Mouse (Mus musculus) urinary bladder, postnatal 25 days (tissue): ENCODE results near the gene Asf1b.
"Not testable (repeated sequence)": the region's sequence is repeated elsewhere in the genome, so short reads cannot be mapped to it uniquely, and the experiment has no call there.

Experiments used
- DNase-seq: peaks from one replicate; pipeline ENCODE4 v3.0.0; 2022; ENCODE audit warnings: low spot score

Asf1b gene

GRCm38 (mm10) chr8:83964015-83964765, 8.9 kb downstream of the Asf1b start:
- no peak for DNase-seq

- DNase-seq, result no peak
Measured at GRCm38 (mm10) chr8:83967701-83968100, 12.4 kb downstream of the Asf1b start.

GRCm38 (mm10) chr8:83971121-83971520, 15.8 kb downstream of the Asf1b start:
- no peak for DNase-seq

- DNase-seq, result no peak
Measured at GRCm38 (mm10) chr8:83971661-83972060, 16.4 kb downstream of the Asf1b start.

- peak; percentile 89 for DNase-seq
Measured at GRCm38 (mm10) chr8:83972150-83973120, 17.1 kb downstream of the Asf1b start, which contains the start of gene Prkaca. Prkaca (plus strand) TSS chr8:83972993.

GRCm38 (mm10) chr8:83973161-83974031, 18.1 kb downstream of the Asf1b start:
- DNase-seq, result no peak

DNA sequence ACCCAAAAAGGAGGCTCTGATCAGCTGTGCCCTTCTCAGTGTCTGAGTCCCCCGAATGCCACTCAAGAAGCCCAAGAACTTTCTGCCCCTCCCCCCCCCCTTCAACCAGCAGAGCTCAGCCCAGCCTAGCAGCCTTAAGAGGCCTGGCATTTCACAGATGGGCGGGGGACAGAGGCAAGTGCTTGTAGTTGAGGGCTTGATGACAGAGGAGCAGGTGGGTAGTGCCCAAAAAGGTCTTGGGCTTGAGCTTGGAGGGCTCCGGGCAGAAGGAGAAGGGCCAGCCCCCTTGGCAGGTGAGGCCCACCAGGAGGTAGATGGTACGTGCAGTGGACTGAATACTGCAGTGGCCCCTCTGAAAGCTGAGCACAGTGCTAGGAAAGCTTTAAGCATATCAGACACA, 19.2 kb downstream of the Asf1b start:
- no peak for DNase-seq

DNA sequence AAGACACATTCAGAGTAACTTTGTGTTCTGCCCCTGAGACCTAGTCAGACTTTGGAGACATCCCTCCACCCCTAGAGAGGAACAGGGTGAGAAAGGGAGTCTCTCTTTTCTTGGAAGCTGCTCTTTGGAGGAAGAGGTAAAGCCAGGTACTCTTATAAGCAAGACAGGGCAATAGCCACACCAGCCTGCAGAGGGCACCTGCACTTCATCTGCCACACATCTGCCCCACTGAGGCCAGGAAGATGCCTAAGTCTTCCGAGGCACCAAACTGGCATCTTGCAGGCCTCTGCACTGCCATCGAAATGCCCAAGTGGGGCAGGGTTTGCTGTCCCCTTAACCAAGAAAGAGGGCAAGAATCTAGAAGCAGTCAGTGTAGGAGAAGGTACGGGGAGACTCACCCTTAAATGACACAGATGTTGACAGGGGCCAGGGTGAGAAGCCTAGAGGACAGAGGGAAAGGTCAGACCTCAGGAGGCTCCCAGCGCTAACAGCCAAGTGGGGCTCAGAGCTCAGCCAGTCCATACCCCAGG, 20.9 kb downstream of the Asf1b start:
- no peak for DNase-seq

- DNase-seq, result no peak
Measured at GRCm38 (mm10) chr8:83976779-83977350, 21.6 kb downstream of the Asf1b start.

- DNase-seq, result no peak
Measured at GRCm38 (mm10) chr8:83977646-83978045, 22.3 kb downstream of the Asf1b start.

- DNase-seq, result no peak
Measured at GRCm38 (mm10) chr8:83978200-83978599, 22.9 kb downstream of the Asf1b start.

- DNase-seq, result no peak
Measured at GRCm38 (mm10) chr8:83980250-83980649, 24.9 kb downstream of the Asf1b start.

- DNase-seq, result no peak
Measured at GRCm38 (mm10) chr8:83980845-83981244, 25.5 kb downstream of the Asf1b start.

DNA sequence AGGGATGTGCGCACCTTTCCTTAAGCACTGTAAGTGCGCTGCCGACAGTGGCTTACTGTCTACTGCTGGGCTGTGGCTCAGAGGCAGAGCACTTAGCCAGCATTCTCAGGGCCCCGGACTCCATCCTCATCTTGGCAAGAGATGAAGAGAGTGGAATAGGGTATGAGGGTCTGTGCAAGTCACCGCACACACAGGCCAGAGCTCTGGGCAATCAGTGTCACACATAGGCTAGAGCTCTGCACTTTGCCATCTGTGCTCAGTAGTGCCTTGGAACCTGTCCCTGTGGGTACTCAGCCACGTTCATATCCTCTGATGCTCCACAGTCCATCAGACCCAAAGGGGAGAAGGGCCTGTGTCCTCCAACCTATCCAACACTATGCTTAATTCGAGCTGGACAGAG, 26.2 kb downstream of the Asf1b start:
- no peak for DNase-seq

DNA sequence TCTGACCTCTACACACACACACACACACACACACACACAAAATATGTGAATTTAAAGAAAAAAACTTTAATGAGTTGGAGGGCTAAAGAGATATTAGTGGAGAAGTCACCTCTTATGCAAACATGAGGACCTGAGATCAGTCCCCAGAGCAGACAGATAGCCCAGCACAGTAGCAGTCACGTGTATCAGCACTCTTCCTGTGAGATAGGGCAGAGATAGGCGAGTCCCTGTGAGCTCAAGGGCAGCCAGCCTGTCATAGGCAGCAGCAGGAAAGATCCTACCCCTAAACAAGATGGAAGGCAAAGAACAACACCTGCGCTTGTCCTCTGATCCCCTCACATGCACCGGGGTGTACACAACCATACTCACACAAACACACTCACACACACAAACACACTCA, 27.1 kb downstream of the Asf1b start:
- DNase-seq, result no peak

DNA sequence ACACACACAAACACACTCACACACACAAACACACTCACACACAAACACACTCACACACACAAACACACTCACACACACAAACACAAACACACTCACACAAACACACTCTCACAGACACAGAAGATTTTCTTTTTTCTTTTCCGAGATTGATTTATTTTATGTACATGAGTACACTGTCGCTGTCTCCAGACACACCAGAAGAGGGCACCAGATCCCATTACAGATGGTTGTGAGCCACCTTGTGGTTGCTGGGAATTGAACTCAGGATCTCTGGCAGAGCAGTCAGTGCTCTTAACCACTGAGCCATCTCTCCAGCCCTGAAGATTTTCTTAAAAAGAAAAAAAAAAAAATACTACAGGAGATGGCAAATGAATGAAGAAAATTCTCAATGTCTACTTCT, 27.9 kb downstream of the Asf1b start:
- not testable (repeated sequence) for DNase-seq

- no peak for DNase-seq
Measured at GRCm38 (mm10) chr8:83989243-83989642, 33.9 kb downstream of the Asf1b start.

DNA sequence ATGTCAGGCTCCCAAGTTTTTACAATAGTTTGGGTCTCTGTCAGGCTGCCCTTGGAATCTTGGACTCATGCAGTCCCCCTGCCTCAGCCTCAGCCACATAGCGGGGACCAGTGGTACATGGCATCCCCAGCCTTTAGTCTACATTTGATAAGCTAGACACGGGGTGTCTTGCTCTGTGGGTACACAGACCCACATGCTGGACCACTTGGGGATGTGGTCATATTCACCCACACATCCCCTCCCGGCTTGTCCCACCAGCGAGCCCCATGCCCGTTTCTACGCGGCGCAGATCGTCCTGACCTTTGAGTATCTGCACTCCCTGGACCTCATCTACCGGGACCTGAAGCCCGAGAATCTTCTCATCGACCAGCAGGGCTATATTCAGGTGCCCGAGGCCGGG, 34.9 kb downstream of the Asf1b start:
- DNase-seq, result no peak

GRCm38 (mm10) chr8:83992488-83992887, 37.2 kb downstream of the Asf1b start:
- no peak for DNase-seq

GRCm38 (mm10) chr8:83994030-83994429, 38.7 kb downstream of the Asf1b start:
- DNase-seq, result no peak

DNA sequence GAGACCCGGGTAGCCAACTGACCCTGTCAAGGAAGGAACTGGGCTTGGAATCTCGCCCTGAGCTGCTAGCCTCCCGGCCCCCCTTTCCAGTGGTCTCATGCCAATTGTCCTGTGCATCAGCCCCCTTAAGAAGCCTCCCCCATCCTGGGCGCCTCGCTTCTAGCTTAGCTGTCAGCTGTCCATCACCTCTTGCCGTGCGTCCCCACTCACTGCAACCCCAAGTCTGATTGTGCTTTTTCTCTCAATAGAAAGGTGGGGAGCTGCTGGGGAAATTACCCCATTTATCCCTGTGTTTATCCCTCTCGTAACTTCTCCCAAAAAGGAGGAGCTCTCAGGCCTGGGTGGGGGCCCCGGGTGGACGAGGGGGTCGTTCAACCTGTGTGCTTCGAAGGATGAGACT, 40.7 kb downstream of the Asf1b start:
- no peak for DNase-seq
